Mouse (Mus musculus) stomach, postnatal 0 days (tissue): ENCODE results near the gene Etv5. TPM values are rescaled to one million over a fixed set of nuclear protein-coding genes. Genes with fewer than 3 reads are reported as not detected.
A peak's percentile ranks its signal among the peaks of the same experiment; 100 is the strongest.
"Not testable (repeated sequence)": the region's sequence is repeated elsewhere in the genome, so short reads cannot be mapped to it uniquely, and the experiment has no call there.

Experiments
- ATAC-seq: fragments of 200-750 bp; cut with Nextera tagmentation; 2 replicates; pipeline ENCODE4 v1.8.0; 2017; ENCODE audit not compliant: low FRiP score, low TSS enrichment
- DNase-seq: peaks from one replicate; pipeline ENCODE4 v3.0.0-alpha.2; 2016; ENCODE audit warnings: low spot score
- H3K27ac ChIP-seq: fragments of 300-500 bp; sonication (generic); replicated peaks from 2 replicates; pipeline ENCODE4 v1.5.1; 2014; ENCODE audit warnings: mild to moderate bottlenecking, control low read depth
- H3K27me3 ChIP-seq: fragments of 300-500 bp; sonication (generic); 2 replicates; pipeline ENCODE4 v1.6.1; 2014; ENCODE audit warnings: low read length; ENCODE audit not compliant: control insufficient read depth, insufficient read depth
- H3K36me3 ChIP-seq: fragments of 300-500 bp; sonication (generic); 2 replicates; pipeline ENCODE4 v1.6.1; 2014; ENCODE audit warnings: low read length, mixed read lengths; ENCODE audit not compliant: control insufficient read depth, insufficient read depth
- H3K4me1 ChIP-seq: fragments of 300-500 bp; sonication (generic); replicated peaks from 2 replicates; pipeline ENCODE4 v1.6.1; 2014; ENCODE audit warnings: antibody characterized with exemption; ENCODE audit not compliant: control insufficient read depth, insufficient read depth
- H3K4me2 ChIP-seq: fragments of 300-500 bp; sonication (generic); replicated peaks from 2 replicates; pipeline ENCODE4 v1.6.1; 2014; ENCODE audit warnings: low read depth, mild to moderate bottlenecking, control low read depth, moderate library complexity
- H3K4me3 ChIP-seq: fragments of 300-500 bp; sonication (generic); 2 replicates; pipeline ENCODE4 v1.5.1; 2014; ENCODE audit warnings: low read depth, low read length, control low read depth
- H3K9ac ChIP-seq: fragments of 300-500 bp; sonication (generic); 2 replicates; pipeline ENCODE4 v1.6.1; 2014; ENCODE audit warnings: mild to moderate bottlenecking, low read length, control low read depth, mixed read lengths
- H3K9me3 ChIP-seq: fragments of 300-500 bp; sonication (generic); 2 replicates; pipeline ENCODE4 v1.6.1; 2016; ENCODE audit warnings: low read length; ENCODE audit not compliant: control insufficient read depth
- CTCF ChIP-seq: IDR thresholded peaks from 2 replicates; pipeline ENCODE4 v1.5.1; 2016; ENCODE audit warnings: antibody characterized with exemption, low read depth, mild to moderate bottlenecking, moderate library complexity
- EP300 ChIP-seq: optimal IDR thresholded peaks from 2 replicates; pipeline ENCODE3; 2016; ENCODE audit warnings: antibody characterized with exemption
- WGBS: fragments of 180-500 bp; shearing (Covaris S2); extraction: QIAGEN DNeasy Blood & Tissue Kit; methylation state at CpG from one replicate; pipeline ENCODE4 v1.1.7; 2014; 5-methylcytosine and 5-hydroxymethylcytosine counted together
- polyA plus RNA-seq: library from polyadenylated mRNA; unstranded; fragments of >200 nt; fragmentation: Nextera tagmentation; extraction: Ambion mirVana; gene quantifications from 2 replicates; pipeline ENCODE4 v1.2.1, GENCODE M21; 2015

Gene Etv5
- polyA plus RNA-seq, 1 experiment from 2014 or later = 6.0 TPM

DNA sequence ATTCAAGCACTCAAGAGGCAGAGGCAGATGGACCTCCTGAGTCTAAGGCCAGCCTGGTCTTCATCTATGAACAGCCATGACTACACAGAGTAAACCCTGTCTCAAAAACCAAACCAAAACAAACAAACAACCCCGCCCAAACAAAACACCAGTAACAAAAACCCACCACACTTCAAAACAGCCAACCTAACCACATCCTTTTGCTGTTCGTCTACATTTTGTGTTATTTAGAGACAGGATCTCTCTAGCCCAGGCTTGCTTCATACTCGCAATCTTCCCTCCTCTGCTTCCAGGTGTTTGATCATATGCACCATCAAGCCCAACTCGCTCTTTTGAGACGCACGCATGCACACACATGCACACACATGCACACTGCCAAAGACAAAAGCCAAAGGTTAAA is 51.8 kb downstream of the Etv5 start:
- DNase-seq (no peak), ATAC-seq (no peak)
- no peak for TF ChIP-seq CTCF
- TF ChIP-seq EP300 = no peak
- Histone ChIP-seq H3K4me1 (no peaks in the 10 kb centered on the region), H3K27ac (no peak overlapping the region), H3K27me3 (no peaks in the 10 kb centered on the region), H3K9me3 (no peaks in the 10 kb centered on the region), H3K9ac (no peak overlapping the region), H3K4me2 (no peak overlapping the region), H3K4me3 (no peak overlapping the region), H3K36me3 (no peaks in the 10 kb centered on the region)
- WGBS = 79% methylated on average over 6 of the region's 6 CpGs

DNA sequence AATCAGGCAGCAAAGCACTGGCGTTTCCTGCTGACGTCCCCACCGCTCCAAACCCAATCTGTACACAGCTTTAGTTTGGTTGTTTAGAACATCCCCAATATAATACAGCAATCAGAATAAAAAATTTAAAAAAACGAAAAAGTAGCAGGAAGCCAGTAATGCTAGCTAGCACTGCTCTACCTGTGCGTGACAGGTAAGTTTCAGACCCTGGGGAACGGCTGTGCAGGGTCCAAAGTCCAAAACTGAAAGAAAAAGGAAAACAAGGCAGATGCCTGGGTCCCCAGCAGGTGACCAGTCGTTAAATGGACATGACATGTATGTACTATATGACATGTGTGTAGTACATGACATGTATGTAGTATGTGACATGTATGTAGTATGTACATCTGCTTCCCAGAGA is 57.5 kb downstream of the Etv5 start:
- H3K36me3 ChIP-seq, H3K4me3 ChIP-seq, H3K9ac ChIP-seq, H3K9me3 ChIP-seq, H3K27ac ChIP-seq, DNase-seq, H3K27me3 ChIP-seq, H3K4me2 ChIP-seq, H3K4me1 ChIP-seq: not testable (repeated sequence)
- WGBS = 80% methylated on average over 6 of the region's 7 CpGs
- peak; percentile 32; the same call in 1 of the 2 replicates for ATAC-seq

DNA sequence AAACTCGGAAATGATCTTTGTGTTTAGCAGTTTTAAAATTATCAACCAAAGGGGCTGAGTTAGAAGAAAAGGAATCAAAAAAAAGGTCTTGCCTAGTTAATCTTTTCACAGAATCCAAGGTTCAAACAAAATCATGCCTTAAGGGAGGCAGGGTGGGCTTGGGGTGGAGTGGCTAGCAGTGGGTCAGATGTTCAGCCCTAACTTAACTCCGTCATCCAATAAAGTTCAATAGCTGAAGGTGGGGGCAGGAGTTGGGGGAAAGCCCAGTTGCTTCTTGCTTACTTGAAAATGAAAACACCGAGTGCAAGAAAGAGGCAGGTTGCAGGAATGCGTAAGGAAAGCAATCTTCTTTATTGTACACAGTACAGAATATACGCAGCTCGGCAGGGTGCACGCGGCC is 58.5 kb downstream of the Etv5 start:
- no peak overlapping the region for H3K4me3 ChIP-seq
- H3K9me3 ChIP-seq = no peaks in the 10 kb centered on the region
- H3K4me2 ChIP-seq = no peak overlapping the region
- no peak for TF ChIP-seq EP300
- TF ChIP-seq CTCF = no peak
- 86% methylated on average over 8 of the region's 8 CpGs for WGBS
- H3K27me3 ChIP-seq = no peaks in the 10 kb centered on the region
- no peak overlapping the region for H3K9ac ChIP-seq
- no peak overlapping the region for H3K27ac ChIP-seq
- H3K4me1 ChIP-seq = no peaks in the 10 kb centered on the region
- DNase-seq = no peak
- ATAC-seq = no peak
- no peaks in the 10 kb centered on the region for H3K36me3 ChIP-seq

DNA sequence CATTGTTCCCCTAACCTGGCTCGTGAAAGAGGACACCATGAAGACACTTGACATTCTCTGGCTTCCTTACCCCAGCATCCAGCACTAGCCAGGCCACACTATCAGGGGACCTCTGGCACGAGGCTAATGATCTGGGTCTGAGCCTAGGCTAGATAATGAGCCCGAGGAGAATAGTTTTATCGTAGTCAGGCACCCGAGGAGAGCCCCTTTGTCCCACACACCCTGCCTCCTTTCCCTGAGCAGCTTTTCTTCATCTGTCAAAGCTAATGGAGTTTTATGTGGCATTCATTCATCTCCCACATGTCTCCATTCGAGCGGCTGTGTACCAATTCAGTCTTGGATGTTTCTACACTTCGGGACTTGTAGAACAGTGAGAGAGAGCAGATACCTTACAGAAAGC is 59.5 kb downstream of the Etv5 start:
- no peak for ATAC-seq
- H3K4me1 ChIP-seq = no peaks in the 10 kb centered on the region
- TF ChIP-seq EP300 (no peak), CTCF (no peak)
- H3K36me3 ChIP-seq = no peaks in the 10 kb centered on the region
- H3K4me3 ChIP-seq = no peak overlapping the region
- H3K27ac ChIP-seq = no peak overlapping the region
- no peaks in the 10 kb centered on the region for H3K9me3 ChIP-seq
- no peak for DNase-seq
- H3K4me2 ChIP-seq = no peak overlapping the region
- WGBS = 61% methylated on average over 8 of the region's 8 CpGs
- no peak overlapping the region for H3K9ac ChIP-seq
- H3K27me3 ChIP-seq = no peaks in the 10 kb centered on the region

DNA sequence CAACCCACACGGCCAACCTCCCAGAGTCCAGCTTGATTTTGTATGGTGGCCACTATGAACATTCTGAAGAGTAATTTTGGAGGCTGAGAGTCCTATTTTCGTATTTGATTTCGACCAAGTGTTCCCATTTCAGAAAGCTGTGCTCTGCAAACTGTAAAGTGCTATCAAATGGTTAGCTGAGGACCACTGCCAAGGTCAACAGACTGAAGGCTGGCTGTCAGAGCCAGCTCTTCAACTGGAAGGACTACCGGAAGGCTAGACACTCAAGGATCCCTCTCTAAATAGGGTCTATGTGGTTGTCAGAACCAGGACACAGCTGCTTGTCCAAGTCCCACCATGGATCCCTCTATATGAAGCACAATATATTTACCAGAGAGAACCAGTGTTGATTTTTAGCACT is 60.2 kb downstream of the Etv5 start:
- DNase-seq (no peak), ATAC-seq (no peak)
- H3K9ac ChIP-seq = no peak overlapping the region
- WGBS = 92% methylated on average over 4 of the region's 4 CpGs
- no peaks in the 10 kb centered on the region for H3K4me1 ChIP-seq
- H3K4me2 ChIP-seq = no peak overlapping the region
- H3K4me3 ChIP-seq = no peak overlapping the region
- no peak for TF ChIP-seq CTCF
- TF ChIP-seq EP300 = no peak
- no peaks in the 10 kb centered on the region for H3K9me3 ChIP-seq
- H3K27me3 ChIP-seq = no peaks in the 10 kb centered on the region
- no peak overlapping the region for H3K27ac ChIP-seq
- no peaks in the 10 kb centered on the region for H3K36me3 ChIP-seq

DNA sequence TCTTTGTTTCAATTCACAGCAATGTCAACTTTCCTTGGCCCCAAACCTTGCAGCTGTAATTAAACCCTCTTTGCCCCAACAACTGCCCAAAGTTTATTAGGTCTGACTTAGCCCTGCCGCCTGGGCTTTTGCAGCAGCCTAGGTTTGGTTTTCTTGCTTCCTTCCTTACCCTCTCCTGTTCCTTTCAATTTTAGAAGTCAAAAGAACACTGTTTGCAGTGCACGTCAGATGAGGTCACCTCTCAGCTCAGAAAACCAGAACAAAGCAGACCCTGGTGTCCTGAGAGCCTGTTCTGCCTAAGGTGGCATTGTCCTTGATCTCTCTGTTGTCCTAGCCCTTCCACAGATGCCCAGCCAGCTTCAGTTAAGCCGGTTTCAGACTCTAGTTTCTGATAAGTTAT is 61.8 kb downstream of the Etv5 start:
- Histone ChIP-seq H3K36me3 (no peaks in the 10 kb centered on the region), H3K9me3 (no peaks in the 10 kb centered on the region), H3K4me2 (no peak overlapping the region), H3K27me3 (no peaks in the 10 kb centered on the region), H3K4me1 (no peaks in the 10 kb centered on the region), H3K9ac (no peak overlapping the region), H3K4me3 (no peak overlapping the region), H3K27ac (no peak overlapping the region)
- DNase-seq (no peak), ATAC-seq (no peak)
- 49% methylated on average over 3 of the region's 3 CpGs for WGBS
- TF ChIP-seq CTCF = no peak
- no peak for TF ChIP-seq EP300
